20 mouse cellular contexts compared by ENCODE assay signal in the genomic region with DNA sequence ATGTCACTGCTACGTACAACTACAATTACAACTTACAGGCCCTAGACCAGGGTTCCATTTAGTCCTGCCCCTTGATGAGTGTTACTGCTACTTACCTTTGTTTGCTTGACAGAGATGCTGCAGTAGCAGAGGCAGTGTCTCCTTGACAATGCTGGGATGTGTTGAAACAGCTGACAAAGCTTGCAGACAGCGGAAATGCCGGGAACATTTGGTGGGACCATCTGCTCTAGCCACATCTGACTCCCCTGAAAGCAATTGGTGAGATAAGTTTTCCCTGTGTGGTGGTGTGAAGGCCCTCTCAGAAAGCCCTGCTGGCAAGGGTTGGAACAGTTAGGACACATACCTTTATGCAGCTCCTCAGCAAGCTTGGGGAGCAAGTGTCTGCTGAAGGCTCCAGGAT. TPM values are rescaled to one million over a fixed set of nuclear protein-coding genes. Genes with fewer than 3 reads are reported as not detected.
DNase-seq lines count a peak whose midpoint lies in the region; TF ChIP-seq lines count a peak whose summit lies in the region.
"Had no signal": no experiment of that assay in that cellular context is flagged by ENCODE, and none has a peak within 500 bp of the region (broad histone marks: within the 10 kb centered on the region; RNA-seq: fewer than 3 reads in every experiment).

No protein-coding gene starts in this region.

- peak; percentile 32 for TF ChIP-seq CTCF in layer of hippocampus, adult 2 months (conservative IDR thresholded peaks at IDR 0.05)

- H3K4me3 ChIP-seq in layer of hippocampus, adult 2 months: no peak overlapping the region
- H3K4me3 ChIP-seq: embryonic facial prominence, embryonic 13.5 days; erythroblast, embryonic 14.5 days; forebrain, embryonic 10.5 days; heart, embryonic 13.5 days; hindbrain, embryonic 15.5 days had no signal

- peak; percentile 40 for DNase-seq in layer of hippocampus, adult 11-12 months (ENCODE audit: low spot score)
- DNase-seq in layer of hippocampus, adult 2 months (ENCODE audit: low spot score in 2 of 2): peak; percentile 59 to 67
- peak; percentile 24 to 27 for DNase-seq in layer of hippocampus, postnatal 10 days (ENCODE audit: low spot score in 2 of 2)
- peak; percentile 15 for DNase-seq in telencephalon, adult 2 months (ENCODE audit: low read depth, low spot score)
- no peak for DNase-seq in ovary, postnatal 14 days (ENCODE audit: low spot score)
- DNase-seq in neural tube, embryonic 10.5 days (ENCODE audit: extremely low spot score, low spot score): no peak
- no peak for DNase-seq in kidney, adult 11 months
- DNase-seq: adrenal gland, adult 8-10 months; adrenal gland, postnatal 36 days; cerebellum, adult 11 months; cerebellum, adult 8-10 months; cerebellum, postnatal 25 days; gastrocnemius, postnatal 36 days; heart, adult 11 months; heart, postnatal 36 days had no signal

- peak overlapping the region; percentile 53; the same call in 1 of the 2 replicates for H3K27ac ChIP-seq in layer of hippocampus, adult 2 months
- H3K27ac ChIP-seq: embryonic facial prominence, embryonic 13.5 days; forebrain, embryonic 10.5 days; heart, embryonic 13.5 days; hindbrain, embryonic 15.5 days had no signal

RNA-seq across cellular contexts. Expression of gene Zdhhc16, which starts 20.3 kb away (rescaled TPM):
- 10 to 100 TPM; 45.2 to 47.3 TPM for total RNA-seq in layer of hippocampus, adult 2 months (2021)
- total RNA-seq in layer of hippocampus, postnatal 10 days (2021): 10 to 100 TPM; 60.2 to 67.4 TPM

RNA-seq across cellular contexts. Expression of gene Exosc1, which starts 20.4 kb away (rescaled TPM):
- total RNA-seq in layer of hippocampus, adult 2 months (2021): 10 to 100 TPM; 27.6 to 35.4 TPM
- total RNA-seq in layer of hippocampus, postnatal 10 days (2021): 10 to 100 TPM; 28.8 to 32.2 TPM

RNA-seq across cellular contexts. Expression of gene Mms19, which starts 27.4 kb away (rescaled TPM):
- 10 to 100 TPM; 30.9 to 39.2 TPM for total RNA-seq in layer of hippocampus, adult 2 months (2021)
- total RNA-seq in layer of hippocampus, postnatal 10 days (2021): 10 to 100 TPM; 28.9 to 35.2 TPM

RNA-seq across cellular contexts. Expression of gene Ubtd1, which starts 28.0 kb away (rescaled TPM):
- total RNA-seq in layer of hippocampus, adult 2 months (2021): 10 to 100 TPM; 14.0 to 14.6 TPM
- 10 to 100 TPM; 15.8 to 18.9 TPM for total RNA-seq in layer of hippocampus, postnatal 10 days (2021)

RNA-seq across cellular contexts. Expression of gene Pgam1, which starts 41.9 kb away (rescaled TPM):
- 100 to 1,000 TPM; 502 to 540 TPM for total RNA-seq in layer of hippocampus, adult 2 months (2021)
- total RNA-seq in layer of hippocampus, postnatal 10 days (2021): 100 to 1,000 TPM; 451 to 486 TPM

Comparison
In these comparisons a context has a peak if more than half of its experiments do, and no peak if none do; other contexts are left out.
1. DNase-seq: peak in layer of hippocampus, adult 11-12 months (single experiment), layer of hippocampus, adult 2 months (2 of 2), layer of hippocampus, postnatal 10 days (2 of 2) and telencephalon, adult 2 months (single experiment); none in ovary, postnatal 14 days (single experiment), neural tube, embryonic 10.5 days (single experiment) and kidney, adult 11 months (single experiment).